ENCODE assay signal across 9 mouse cellular contexts in the genomic region with DNA sequence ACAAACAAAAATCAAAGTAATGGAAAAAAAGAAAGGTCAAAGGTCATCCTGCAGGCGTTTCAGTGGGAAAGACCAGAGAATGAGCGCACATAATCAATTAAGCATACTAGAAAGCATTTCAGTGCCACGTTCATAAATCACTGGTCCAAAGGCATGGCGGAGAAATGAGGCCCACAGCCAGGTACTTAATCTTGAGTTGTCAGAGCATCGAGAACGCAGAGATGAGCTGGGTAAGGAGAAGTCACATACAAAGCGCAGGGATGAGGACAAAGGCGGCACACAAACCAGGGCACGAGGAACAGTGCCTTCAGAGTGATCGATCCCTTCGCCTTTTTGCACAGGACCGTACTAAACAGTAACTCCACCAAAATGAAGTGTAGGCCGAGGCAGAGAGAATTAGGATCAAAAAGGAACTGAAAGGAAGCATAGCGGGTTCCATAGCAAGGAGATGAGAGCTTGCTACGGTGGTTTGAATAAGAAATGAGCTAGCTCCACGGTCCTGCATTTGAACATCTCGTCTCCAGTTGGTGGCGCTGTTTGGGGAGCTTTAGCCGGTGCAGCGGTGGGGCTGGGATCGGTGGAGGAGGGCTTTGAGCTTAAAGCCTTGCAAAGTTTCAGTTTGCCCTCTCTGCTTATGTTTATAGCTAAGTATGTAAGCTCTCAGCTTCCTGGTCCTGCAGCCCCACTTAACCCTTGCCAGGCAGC. TPM values are rescaled to one million over a fixed set of nuclear protein-coding genes. Genes with fewer than 3 reads are reported as not detected.
DNase-seq lines count a peak whose midpoint lies in the region; ATAC-seq and TF ChIP-seq lines count a peak whose summit lies in the region.
"Had no signal": no experiment of that assay in that cellular context is flagged by ENCODE, and none has a peak within 500 bp of the region (broad histone marks: within the 10 kb centered on the region; RNA-seq: fewer than 3 reads in every experiment).

No protein-coding gene starts in this region.

- H3K27ac ChIP-seq in forebrain, embryonic 14.5 days (ENCODE audit: low read depth, low read length): no peak overlapping the region
- no peak overlapping the region for H3K27ac ChIP-seq in layer of hippocampus, adult 2 months
- no peak overlapping the region for H3K27ac ChIP-seq in lung, embryonic 16.5 days (ENCODE audit: low read length)
- H3K27ac ChIP-seq: macrophage had no signal

- TF ChIP-seq CTCF in G1E (IDR thresholded peaks at IDR 0.05; ENCODE audit: low read depth, low read length): 0 out of 2 replicates have a peak, but pooled peaks have one; percentile 16
- TF ChIP-seq CTCF in layer of hippocampus, adult 2 months (conservative IDR thresholded peaks at IDR 0.05): peak; percentile 90

- peak overlapping the region; percentile 38 for H3K4me2 ChIP-seq in forebrain, embryonic 14.5 days (ENCODE audit: low read length)
- peak overlapping the region; percentile 56 for H3K4me2 ChIP-seq in lung, embryonic 16.5 days (ENCODE audit: low read depth, low read length)

- peaks cover 11% of the 10 kb centered on the region for H3K27me3 ChIP-seq in G1E (ENCODE audit: insufficient read depth, low read length)
- H3K27me3 ChIP-seq in forebrain, embryonic 14.5 days (replicated peaks; ENCODE audit: control insufficient read depth, insufficient read depth, low read length): no peaks in the 10 kb centered on the region
- H3K27me3 ChIP-seq in lung, embryonic 16.5 days (ENCODE audit: control insufficient read depth, insufficient read depth, low read depth, low read length): no peaks in the 10 kb centered on the region

- H3K4me3 ChIP-seq in G1E (ENCODE audit: low read depth, low read length): no peak overlapping the region
- H3K4me3 ChIP-seq in forebrain, embryonic 14.5 days (ENCODE audit: low read depth, low read length): 0 out of 2 replicates have a peak overlapping the region, but pooled peaks have one; percentile 0
- peak overlapping the region; percentile 36 for H3K4me3 ChIP-seq in layer of hippocampus, adult 2 months
- peak overlapping the region; percentile 27 for H3K4me3 ChIP-seq in lung, embryonic 16.5 days (ENCODE audit: low read length)

- 10% methylated on average over 21 of the region's 21 CpGs for WGBS in forebrain, embryonic 14.5 days
- 11% methylated on average over 21 of the region's 21 CpGs for WGBS in lung, embryonic 16.5 days

- H3K9ac ChIP-seq in forebrain, embryonic 14.5 days (ENCODE audit: low read length): peak overlapping the region; percentile 35; the same call in 1 of the 2 replicates
- peak overlapping the region; percentile 53 for H3K9ac ChIP-seq in lung, embryonic 16.5 days (ENCODE audit: low read length)

- ATAC-seq in G1E (ENCODE audit: extremely low read depth, insufficient number of reproducible peaks, low FRiP score, poor library complexity, severe bottlenecking): no peak
- peak; percentile 76 for ATAC-seq in forebrain, embryonic 14.5 days
- peak; percentile 83 for ATAC-seq in lung, embryonic 16.5 days (ENCODE audit: low read depth)

- H3K9me3 ChIP-seq in G1E (replicated peaks): no peaks in the 10 kb centered on the region
- H3K9me3 ChIP-seq in forebrain, embryonic 14.5 days (replicated peaks; ENCODE audit: control insufficient read depth, low read length): no peaks in the 10 kb centered on the region
- H3K9me3 ChIP-seq in lung, embryonic 16.5 days (ENCODE audit: control insufficient read depth, low read length): no peaks in the 10 kb centered on the region

- peaks cover 24% of the 10 kb centered on the region for H3K4me1 ChIP-seq in G1E (ENCODE audit: insufficient read depth, low read depth, low read length)
- H3K4me1 ChIP-seq in forebrain, embryonic 14.5 days (ENCODE audit: control insufficient read depth, insufficient read depth, low read length): peaks cover 8% of the 10 kb centered on the region
- H3K4me1 ChIP-seq in lung, embryonic 16.5 days (replicated peaks; ENCODE audit: control insufficient read depth, insufficient read depth, low read length): peaks cover 10% of the 10 kb centered on the region; the same call in 1 of the 2 replicates

- no peaks in the 10 kb centered on the region for H3K36me3 ChIP-seq in G1E (replicated peaks)
- H3K36me3 ChIP-seq in forebrain, embryonic 14.5 days (ENCODE audit: control insufficient read depth, insufficient read depth, low read length): no peaks in the 10 kb centered on the region
- no peaks in the 10 kb centered on the region for H3K36me3 ChIP-seq in lung, embryonic 16.5 days (ENCODE audit: control insufficient read depth, insufficient read depth, low read length)

- DNase-seq in G1E (ENCODE audit: low spot score): no peak
- DNase-seq in cerebellum, adult 11 months: peak; percentile 26
- peak; percentile 88 for DNase-seq in forebrain, embryonic 14.5 days (ENCODE audit: low spot score)
- DNase-seq in heart, postnatal 4 days: peak; percentile 87
- DNase-seq in layer of hippocampus, adult 2 months (ENCODE audit: low spot score in 2 of 2): peak; percentile 61 to 73
- peak; percentile 50 for DNase-seq in ovary, adult 18-20 months (ENCODE audit: low spot score)
- DNase-seq in thymus, postnatal 0 days (ENCODE audit: low spot score): peak; percentile 85

RNA-seq across cellular contexts. Expression of gene Fam20b, which starts 33.3 kb away (rescaled TPM):
- total RNA-seq in G1E (2014; fragmentation: Nextera tagmentation) (36.1 and 43.3 TPM in 2 replicates), G1E (2017) (90.0 and 93.5 TPM in 2 replicates)
- 9.7 and 11.8 TPM in 2 replicates for polyA plus RNA-seq in G1E (2012)
- polyA plus RNA-seq in forebrain, embryonic 14.5 days (2014; fragmentation: Nextera tagmentation; extraction: Ambion mirVana): 19.9 and 23.8 TPM in 2 replicates
- 10 to 100 TPM; 52.3 to 54.3 TPM for total RNA-seq in heart, postnatal 4 days (2021)
- 10 to 100 TPM; 75.4 to 78.3 TPM for total RNA-seq in layer of hippocampus, adult 2 months (2021)
- 19.7 and 23.6 TPM in 2 replicates for polyA plus RNA-seq in lung, embryonic 16.5 days (2015; fragmentation: Nextera tagmentation; extraction: Ambion mirVana)
- 11.8 and 12.3 TPM in 2 replicates for polyA plus RNA-seq in thymus, postnatal 0 days (2015; fragmentation: Nextera tagmentation; extraction: Ambion mirVana)
